Comparison of ENCODE assay signal across 23 mouse cellular contexts in genomic region chr7:129514619-129515018, GRCm38 (mm10).
A peak's percentile ranks its signal among the peaks of the same experiment; 100 is the strongest.
DNase-seq lines count a peak whose midpoint lies in the region; ATAC-seq and TF ChIP-seq lines count a peak whose summit lies in the region.
"Had no signal": no experiment of that assay in that cellular context is flagged by ENCODE, and none has a peak within 500 bp of the region (broad histone marks: within the 10 kb centered on the region; RNA-seq: fewer than 3 reads in every experiment).

No protein-coding gene starts in this region.

- peak; percentile 89 for ATAC-seq in heart, embryonic 12.5 days (ENCODE audit: insufficient number of reproducible peaks, low FRiP score)
- ATAC-seq in kidney, embryonic 14.5 days (ENCODE audit: low FRiP score, low TSS enrichment) = peak; percentile 76; the same call in 1 of the 2 replicates
- ATAC-seq in lung, embryonic 16.5 days (ENCODE audit: low read depth) = peak; percentile 49; the same call in 1 of the 2 replicates
- ATAC-seq: midbrain, embryonic 15.5 days had no signal

- H3K36me3 ChIP-seq in heart, embryonic 12.5 days = no peaks in the 10 kb centered on the region
- no peaks in the 10 kb centered on the region for H3K36me3 ChIP-seq in kidney, embryonic 14.5 days (ENCODE audit: control insufficient read depth, insufficient read depth, low read length)
- H3K36me3 ChIP-seq in lung, embryonic 16.5 days (ENCODE audit: control insufficient read depth, insufficient read depth, low read length) = no peaks in the 10 kb centered on the region
- H3K36me3 ChIP-seq: forebrain, embryonic 12.5 days; midbrain, embryonic 15.5 days; neural tube, embryonic 15.5 days had no signal

- no peak overlapping the region for H3K4me3 ChIP-seq in heart, embryonic 12.5 days
- no peak overlapping the region for H3K4me3 ChIP-seq in kidney, embryonic 14.5 days (ENCODE audit: low read length)
- H3K4me3 ChIP-seq in lung, embryonic 16.5 days (ENCODE audit: low read length) = no peak overlapping the region
- H3K4me3 ChIP-seq in lung, adult 2 months (replicated peaks; ENCODE audit: extremely low read depth, low read depth, low read length) = no peak overlapping the region
- H3K4me3 ChIP-seq: forebrain, embryonic 12.5 days; gastrocnemius, adult 2 months; left cerebral cortex, adult 2 months; megakaryocyte, embryonic 14.5 days; midbrain, embryonic 15.5 days; neural tube, embryonic 15.5 days had no signal

- H3K27ac ChIP-seq in heart, embryonic 12.5 days (ENCODE audit: poor library complexity, severe bottlenecking) = no peak overlapping the region
- no peak overlapping the region for H3K27ac ChIP-seq in kidney, embryonic 14.5 days (ENCODE audit: low read depth, low read length)
- no peak overlapping the region for H3K27ac ChIP-seq in lung, embryonic 16.5 days (ENCODE audit: low read length)
- H3K27ac ChIP-seq: forebrain, embryonic 12.5 days; gastrocnemius, adult 2 months; hindbrain, embryonic 14.5 days; left cerebral cortex, adult 2 months; midbrain, embryonic 15.5 days; neural tube, embryonic 15.5 days had no signal

- WGBS in heart, embryonic 12.5 days = 27% methylated on average over 7 of the region's 7 CpGs
- WGBS in kidney, embryonic 14.5 days = 39% methylated on average over 7 of the region's 7 CpGs
- WGBS in lung, embryonic 16.5 days = 14% methylated on average over 7 of the region's 7 CpGs
- 24% methylated on average over 7 of the region's 7 CpGs for WGBS in lung, adult 2 months

- H3K9ac ChIP-seq in heart, embryonic 12.5 days = no peak overlapping the region
- H3K9ac ChIP-seq in kidney, embryonic 14.5 days (ENCODE audit: low read depth, low read length) = no peak overlapping the region
- H3K9ac ChIP-seq in lung, embryonic 16.5 days (ENCODE audit: low read length) = no peak overlapping the region
- H3K9ac ChIP-seq: forebrain, embryonic 12.5 days; hindbrain, embryonic 14.5 days; midbrain, embryonic 15.5 days; neural tube, embryonic 15.5 days had no signal

- TF ChIP-seq POLR2A in lung, adult 2 months (IDR thresholded peaks at IDR 0.05; ENCODE audit: borderline replicate concordance, extremely low read depth, low read depth, low read length) = no peak

- intact Hi-C loops in heart, postnatal 10 days (cut with DNase I) = no loop called here

- H3K9me3 ChIP-seq in heart, embryonic 12.5 days (replicated peaks) = peaks cover 3% of the 10 kb centered on the region; the same call in 1 of the 2 replicates
- no peaks in the 10 kb centered on the region for H3K9me3 ChIP-seq in kidney, embryonic 14.5 days (ENCODE audit: control insufficient read depth, low read length)
- no peaks in the 10 kb centered on the region for H3K9me3 ChIP-seq in lung, embryonic 16.5 days (ENCODE audit: control insufficient read depth, low read length)
- H3K9me3 ChIP-seq: forebrain, embryonic 12.5 days; midbrain, embryonic 15.5 days; neural tube, embryonic 15.5 days had no signal

- peaks cover 12% of the 10 kb centered on the region; the same call in 1 of the 2 replicates for H3K4me1 ChIP-seq in heart, embryonic 12.5 days (replicated peaks)
- H3K4me1 ChIP-seq in kidney, embryonic 14.5 days (ENCODE audit: control insufficient read depth, insufficient read depth, low read length) = peaks cover 6% of the 10 kb centered on the region; the same call in 1 of the 2 replicates
- no peaks in the 10 kb centered on the region for H3K4me1 ChIP-seq in lung, embryonic 16.5 days (replicated peaks; ENCODE audit: control insufficient read depth, insufficient read depth, low read length)
- H3K4me1 ChIP-seq in lung, adult 2 months (ENCODE audit: control insufficient read depth, insufficient read depth, low read length) = no peaks in the 10 kb centered on the region
- H3K4me1 ChIP-seq: forebrain, embryonic 12.5 days; megakaryocyte, embryonic 14.5 days; midbrain, embryonic 15.5 days had no signal

- no peak overlapping the region for H3K4me2 ChIP-seq in heart, embryonic 12.5 days
- no peak overlapping the region for H3K4me2 ChIP-seq in kidney, embryonic 14.5 days (replicated peaks; ENCODE audit: low read depth, low read length)
- no peak overlapping the region for H3K4me2 ChIP-seq in lung, embryonic 16.5 days (ENCODE audit: low read depth, low read length)
- H3K4me2 ChIP-seq: forebrain, embryonic 12.5 days; hindbrain, embryonic 14.5 days; midbrain, embryonic 15.5 days; neural tube, embryonic 15.5 days had no signal

- no peaks in the 10 kb centered on the region for H3K27me3 ChIP-seq in heart, embryonic 12.5 days (replicated peaks)
- no peaks in the 10 kb centered on the region for H3K27me3 ChIP-seq in kidney, embryonic 14.5 days (ENCODE audit: control insufficient read depth, insufficient read depth, low read length)
- no peaks in the 10 kb centered on the region for H3K27me3 ChIP-seq in lung, embryonic 16.5 days (ENCODE audit: control insufficient read depth, insufficient read depth, low read depth, low read length)
- H3K27me3 ChIP-seq: forebrain, embryonic 12.5 days; megakaryocyte, embryonic 14.5 days; midbrain, embryonic 15.5 days; neural tube, embryonic 15.5 days had no signal

- no peak for TF ChIP-seq CTCF in lung, adult 2 months (IDR thresholded peaks at IDR 0.05; ENCODE audit: insufficient read depth, low read length)

- no peak for DNase-seq in heart, postnatal 10 days
- no peak for DNase-seq in kidney, adult 18-20 months
- no peak for DNase-seq in lung, adult 2 months
- no peak for DNase-seq in cerebellum, postnatal 10 days
- DNase-seq: B cell, adult 2 months; cerebellum, adult 18-20 months; cerebellum, postnatal 36 days; gastrocnemius, adult 2 months; kidney, postnatal 36 days; layer of hippocampus, adult 9-11 months; left cerebral cortex, postnatal 4 days; liver; right cerebral cortex, postnatal 25 days; thymus, adult 2 months had no signal
